Mouse (Mus musculus) olfactory bulb, adult 2 months (tissue): ENCODE measurements around the gene Ambp. TPM values are rescaled to one million over a fixed set of nuclear protein-coding genes. Genes with fewer than 3 reads are reported as not detected.
A peak's percentile ranks its signal among the peaks of the same experiment; 100 is the strongest.

Source experiments
- H3K27ac ChIP-seq: fragments of 200-500 bp; 2 replicates; pipeline ENCODE4 v1.5.1; 2012; ENCODE audit warnings: low read depth, low read length; ENCODE audit not compliant: insufficient read depth
- H3K4me1 ChIP-seq: fragments of 200-500 bp; 2 replicates; pipeline ENCODE4 v1.6.1; 2012; ENCODE audit warnings: low read length; ENCODE audit not compliant: control insufficient read depth, insufficient read depth
- H3K4me3 ChIP-seq: fragments of 200-500 bp; 2 replicates; pipeline ENCODE4 v1.5.1; 2012; ENCODE audit warnings: mild to moderate bottlenecking, low read depth, low read length, moderate library complexity; ENCODE audit not compliant: insufficient read depth
- CTCF ChIP-seq: fragments of 200-500 bp; IDR thresholded peaks from 2 replicates; pipeline ENCODE4 v1.5.1; 2012; ENCODE audit warnings: low read depth, mild to moderate bottlenecking, low read length, moderate library complexity; ENCODE audit not compliant: insufficient read depth
- POLR2A ChIP-seq: fragments of 200-500 bp; IDR thresholded peaks from 2 replicates; pipeline ENCODE4 v1.6.1; 2012; ENCODE audit warnings: mild to moderate bottlenecking, low read depth, low read length, moderate library complexity; ENCODE audit not compliant: insufficient read depth
- WGBS: fragments of 180-500 bp; shearing (Covaris S2); methylation state at CpG from one replicate; pipeline ENCODE4 v1.1.7; 2018; 5-methylcytosine and 5-hydroxymethylcytosine counted together
- polyA plus RNA-seq: library from polyadenylated mRNA; stranded (reverse); fragments of >200 nt; gene quantifications from 2 replicates; pipeline ENCODE4 v1.2.4, GENCODE M21; 2012; ENCODE audit warnings: low replicate concordance; ENCODE audit not compliant: missing spikeins, insufficient read depth, insufficient read length

Gene Ambp
- polyA plus RNA-seq = not detected in 2 replicates

DNA sequence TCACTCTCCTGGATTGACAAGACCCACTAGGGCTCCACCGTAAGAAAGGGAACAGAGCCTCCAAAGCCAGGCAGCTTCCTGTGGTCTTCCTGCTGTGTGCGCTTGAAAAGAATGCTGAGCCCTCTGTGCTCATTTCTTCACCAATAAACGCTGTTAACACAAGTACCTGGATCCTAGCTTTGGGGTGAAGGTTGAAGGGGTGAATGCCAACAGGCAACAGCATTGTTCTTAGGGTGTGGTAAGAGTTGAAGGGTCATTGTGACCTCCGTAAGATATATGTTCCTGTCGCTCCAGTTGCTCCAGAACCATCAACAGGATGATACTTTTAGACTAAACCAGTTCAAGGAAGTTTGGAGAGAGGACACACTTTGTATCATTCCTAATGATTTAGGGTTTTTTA lies at the start of gene Ambp:
Gene Ambp (minus strand): TSS at position 101 of the 400 bp plus-strand sequence.
- Histone ChIP-seq H3K27ac (no peak within 1 kb of the TSS), H3K4me3 (no peak within 1 kb of the TSS), H3K4me1 (no peaks in the 10 kb centered on the region)
- TF ChIP-seq CTCF = no peak
- TF ChIP-seq POLR2A = no peak
- WGBS = 71% methylated on average over 5 of the region's 5 CpGs

DNA sequence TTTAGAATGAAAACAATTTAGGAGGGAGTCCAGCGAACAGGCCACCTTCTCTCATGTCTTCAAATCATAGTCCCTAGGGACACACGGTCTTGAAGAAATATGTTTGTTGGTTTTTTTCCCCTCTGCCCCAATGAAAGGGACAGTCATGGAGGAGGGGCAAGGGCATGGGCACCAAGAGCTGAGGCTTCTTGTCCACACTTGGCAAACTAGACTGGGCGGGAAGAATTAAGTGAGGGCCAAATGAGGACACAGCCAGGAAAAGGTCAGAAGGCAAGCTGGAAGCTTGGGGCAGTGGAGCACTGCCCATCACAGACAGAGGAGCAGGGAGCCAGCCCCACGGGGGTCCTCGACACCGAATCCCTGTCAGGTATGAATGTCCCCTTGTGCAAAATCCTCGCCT lies 49.3 kb upstream of the Ambp start:
- Histone ChIP-seq H3K4me3 (no peak overlapping the region), H3K4me1 (no peaks in the 10 kb centered on the region), H3K27ac (no peak overlapping the region)
- 91% methylated on average over 7 of the region's 7 CpGs for WGBS
- TF ChIP-seq CTCF (no peak), POLR2A (no peak)

DNA sequence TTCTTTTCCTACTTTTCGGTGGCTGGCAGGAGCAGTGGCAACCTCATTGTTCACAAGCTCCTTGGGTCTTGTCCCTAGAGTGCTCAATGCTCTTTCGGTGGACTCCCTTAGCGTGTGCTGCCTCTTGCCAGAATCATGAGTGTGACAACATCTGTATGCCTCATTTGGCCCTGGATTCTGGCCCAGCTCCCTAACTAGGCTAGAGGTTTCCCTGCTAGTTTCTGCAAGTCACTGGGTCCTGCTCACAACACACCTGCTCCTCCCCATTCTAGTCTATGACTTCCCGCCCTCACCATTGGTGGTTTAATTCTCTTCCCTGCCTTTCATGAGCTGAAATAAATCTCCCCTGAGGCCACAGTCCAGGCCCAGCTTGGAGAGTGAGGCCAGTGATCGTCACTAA lies 44.8 kb upstream of the Ambp start:
- WGBS = 86% methylated on average over 5 of the region's 5 CpGs
- TF ChIP-seq CTCF = no peak
- no peak for TF ChIP-seq POLR2A
- H3K27ac ChIP-seq = no peak overlapping the region
- no peak overlapping the region for H3K4me3 ChIP-seq
- H3K4me1 ChIP-seq = no peaks in the 10 kb centered on the region

DNA sequence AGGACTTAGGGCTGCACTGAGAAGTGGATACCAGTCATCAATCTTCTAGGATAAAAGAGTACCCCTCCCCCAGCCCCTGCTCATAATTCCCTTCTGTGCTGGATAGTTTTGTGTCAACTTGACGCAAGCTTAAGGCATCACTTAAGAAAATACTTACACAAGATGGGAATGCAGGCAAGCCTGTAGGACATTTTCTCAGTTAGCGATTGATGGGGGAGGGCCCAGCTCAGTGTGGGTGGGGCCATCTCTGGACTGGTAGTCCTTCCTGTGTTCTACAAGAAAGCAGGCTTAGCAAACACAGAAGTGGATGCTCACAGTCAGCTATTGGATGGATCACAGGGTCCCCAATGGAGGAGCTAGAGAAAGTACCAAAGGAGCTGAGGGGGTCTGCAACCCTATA lies 39.8 kb upstream of the Ambp start:
- Histone ChIP-seq H3K4me1 (peaks cover 7% of the 10 kb centered on the region), H3K4me3 (no peak overlapping the region), H3K27ac (no peak overlapping the region)
- WGBS = 95% methylated on average over 2 of the region's 2 CpGs
- TF ChIP-seq CTCF (no peak), POLR2A (no peak)

DNA sequence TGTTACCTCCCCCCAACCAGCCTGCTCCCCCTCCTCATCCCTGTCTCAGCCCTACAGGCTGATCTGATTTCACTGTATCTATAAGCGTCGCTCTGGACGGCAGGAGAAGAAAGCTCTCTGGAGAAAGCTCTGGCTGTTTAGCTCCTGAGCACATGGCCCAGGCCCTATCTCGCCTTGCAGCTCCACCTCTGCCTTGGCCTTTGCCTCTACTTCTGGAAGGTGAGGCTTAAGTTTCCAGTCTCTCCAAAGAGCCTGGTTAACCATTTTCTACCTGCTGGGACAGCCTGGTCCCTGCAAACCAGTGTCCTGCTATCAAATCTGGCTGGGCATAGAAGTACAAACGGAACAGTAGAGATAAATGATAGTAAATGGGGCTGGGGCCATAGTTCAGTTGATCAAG lies 37.0 kb upstream of the Ambp start:
- Histone ChIP-seq H3K4me3 (no peak overlapping the region), H3K4me1 (peaks cover 7% of the 10 kb centered on the region), H3K27ac (no peak overlapping the region)
- WGBS = 92% methylated on average over 5 of the region's 5 CpGs
- TF ChIP-seq CTCF = no peak

DNA sequence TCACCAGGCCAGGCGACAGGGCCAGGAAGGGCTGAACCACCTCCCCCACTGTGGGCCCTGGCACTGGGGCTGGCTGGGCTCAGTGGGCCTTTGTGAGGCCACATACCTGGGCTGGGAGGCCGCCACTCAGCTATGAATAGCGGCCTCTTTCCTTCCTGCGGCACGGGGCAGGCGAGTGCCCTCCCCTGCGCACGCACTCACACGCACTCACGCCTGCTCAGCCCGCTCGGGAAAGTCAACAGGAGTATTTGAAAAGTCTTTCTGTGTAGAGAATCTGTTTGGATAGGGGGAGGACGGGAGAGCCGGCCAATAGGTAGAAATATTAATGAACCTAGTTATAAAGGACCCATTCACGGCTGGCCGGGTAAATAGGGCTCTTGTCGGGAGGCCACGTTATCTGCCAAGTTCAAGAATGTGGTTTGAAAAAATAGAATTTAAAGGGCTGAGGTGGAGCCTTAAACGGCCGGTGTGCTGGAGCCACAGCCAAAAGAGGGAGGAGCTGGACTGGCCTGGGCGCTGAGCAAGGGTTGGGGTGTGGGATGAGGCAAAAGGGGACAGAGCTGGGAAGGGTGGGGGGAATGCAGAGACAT lies 31.8 kb upstream of the Ambp start:
- WGBS = 53% methylated on average over 21 of the region's 21 CpGs
- Histone ChIP-seq H3K4me1 (peaks cover 7% of the 10 kb centered on the region), H3K4me3 (no peak overlapping the region), H3K27ac (no peak overlapping the region)
- no peak for TF ChIP-seq POLR2A
- TF ChIP-seq CTCF = no peak

DNA sequence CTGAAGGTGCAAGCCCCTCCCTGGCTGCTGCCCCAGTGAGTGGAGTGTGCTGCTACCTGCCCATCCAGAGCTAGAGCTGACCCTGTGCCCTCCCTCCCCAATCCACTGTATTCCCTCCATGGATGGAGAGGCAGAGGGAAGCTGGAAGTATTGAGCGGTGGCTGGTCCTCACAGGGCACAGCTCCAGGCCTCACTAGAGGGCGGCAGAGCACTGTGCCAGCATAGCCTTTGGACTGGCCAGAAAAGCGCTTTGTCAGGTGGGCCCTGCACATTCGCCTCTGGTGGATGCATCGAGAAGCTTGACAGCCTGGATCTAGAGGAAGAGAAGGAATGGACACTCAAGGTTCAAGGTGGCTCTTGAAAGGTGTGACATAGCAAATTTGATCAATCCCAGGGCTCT lies 27.0 kb upstream of the Ambp start:
- Histone ChIP-seq H3K4me1 (no peaks in the 10 kb centered on the region), H3K4me3 (no peak overlapping the region), H3K27ac (no peak overlapping the region)
- TF ChIP-seq POLR2A (no peak), CTCF (peak; percentile 88)
- 13% methylated on average over 5 of the region's 5 CpGs for WGBS

DNA sequence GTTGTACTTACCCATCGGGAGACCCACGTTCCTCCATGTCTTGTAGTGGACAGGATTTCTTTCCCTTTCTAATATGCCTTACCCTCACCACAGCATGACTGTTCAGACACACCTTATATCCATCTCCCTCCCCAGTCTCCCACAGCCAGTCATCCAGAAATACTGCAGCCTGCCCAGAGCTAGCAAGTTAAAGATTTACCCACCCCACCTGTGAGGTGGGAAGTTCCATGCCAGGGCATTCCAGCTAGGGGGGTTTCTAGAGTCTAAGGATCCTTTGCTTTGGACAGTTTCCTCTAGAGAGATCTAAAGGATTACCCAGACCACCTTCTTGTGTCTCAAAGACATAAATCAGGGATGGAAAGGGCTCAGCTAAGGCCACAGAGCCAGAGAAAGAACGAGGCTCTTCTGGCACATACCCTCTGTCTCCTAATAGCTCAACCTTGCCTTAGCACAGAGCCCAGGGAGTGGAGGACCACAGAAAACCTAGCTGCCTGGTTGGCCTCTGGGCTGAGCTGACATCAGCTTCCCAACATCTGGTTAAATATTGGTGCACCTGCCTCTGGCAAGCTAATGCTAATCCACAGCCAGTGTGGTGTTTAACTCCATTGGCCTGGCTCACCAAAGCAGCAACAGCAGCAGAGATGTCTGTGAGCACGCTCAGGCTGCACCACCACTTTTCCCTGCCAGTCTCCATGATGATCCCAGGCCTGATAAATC lies 17.5 kb upstream of the Ambp start, which contains the start of gene Kif12:
Gene Kif12 (minus strand): TSS at position 163 of the 717 bp plus-strand sequence.
- H3K4me3 ChIP-seq = no peak within 1 kb of the TSS
- H3K27ac ChIP-seq = no peak within 1 kb of the TSS
- H3K4me1 ChIP-seq = no peaks in the 10 kb centered on the region
- WGBS = 90% methylated on average over 4 of the region's 4 CpGs
- TF ChIP-seq CTCF (no peak), POLR2A (no peak)

DNA sequence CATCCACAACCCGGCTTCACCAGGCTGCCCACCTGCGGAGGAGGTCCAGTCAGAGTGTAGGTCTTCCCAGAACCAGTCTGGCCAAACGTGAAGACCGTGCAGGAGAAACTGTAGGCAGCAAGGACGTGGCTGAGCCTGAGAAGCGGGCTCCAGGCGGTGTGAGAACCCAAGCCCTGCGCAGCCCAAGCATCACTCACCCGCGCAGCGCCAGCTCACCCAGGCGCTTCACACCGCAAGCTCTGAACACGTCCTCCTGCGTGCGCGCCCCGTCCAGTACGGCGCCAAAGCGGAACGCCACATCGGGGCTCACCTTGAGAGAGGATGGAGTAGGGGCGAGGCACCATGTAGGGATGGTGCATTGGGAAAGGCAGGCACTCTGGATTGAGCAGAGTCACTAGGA lies 16.5 kb upstream of the Ambp start:
- Histone ChIP-seq H3K4me1 (no peaks in the 10 kb centered on the region), H3K4me3 (no peak overlapping the region), H3K27ac (no peak overlapping the region)
- TF ChIP-seq POLR2A (no peak), CTCF (no peak)
- 55% methylated on average over 24 of the region's 24 CpGs for WGBS
